Mouse (Mus musculus): Measurements from ENCODE around the gene Vps13d.

- no peak for TF ChIP-seq POLR2A (IDR thresholded peaks at IDR 0.05; ENCODE audit: control insufficient read depth, low read depth, low read length)
- no peak for TF ChIP-seq CTCF (IDR thresholded peaks at IDR 0.05; ENCODE audit: control insufficient read depth, insufficient read depth, insufficient replicate concordance, low read depth, low read length)
These were observed 185.4 kb downstream of the Vps13d start for GRCm38 (mm10) chr4:145009437-145009836.

Measured in testis, adult 2 months (tissue).